Mouse (Mus musculus) neural tube, embryonic 14.5 days (tissue): ENCODE data around the gene Frmd4a. TPM values are rescaled to one million over a fixed set of nuclear protein-coding genes. Genes with fewer than 3 reads are reported as not detected.

Source experiments
- ATAC-seq: fragments of 200-750 bp; cut with Nextera tagmentation; 2 replicates; pipeline ENCODE4 v1.8.0; 2017; ENCODE audit warnings: low read depth, mild to moderate bottlenecking, moderate TSS enrichment, moderate library complexity
- H3K27ac ChIP-seq: fragments of 300-500 bp; sonication (generic); 2 replicates; pipeline ENCODE4 v1.5.1; 2014; ENCODE audit warnings: low read depth, mild to moderate bottlenecking, control low read depth, low read length, moderate library complexity, mixed read lengths
- H3K27me3 ChIP-seq: fragments of 300-500 bp; sonication (generic); 2 replicates; pipeline ENCODE4 v1.6.1; 2014; ENCODE audit warnings: low read length; ENCODE audit not compliant: control insufficient read depth, insufficient read depth
- H3K36me3 ChIP-seq: fragments of 300-500 bp; sonication (generic); 2 replicates; pipeline ENCODE4 v1.6.1; 2014; ENCODE audit warnings: low read length, mixed read lengths; ENCODE audit not compliant: control insufficient read depth, insufficient read depth
- H3K4me1 ChIP-seq: fragments of 300-500 bp; sonication (generic); 2 replicates; pipeline ENCODE4 v1.6.1; 2014; ENCODE audit warnings: low read length; ENCODE audit not compliant: control insufficient read depth, insufficient read depth
- H3K4me2 ChIP-seq: fragments of 300-500 bp; sonication (generic); 2 replicates; pipeline ENCODE4 v1.6.1; 2014; ENCODE audit warnings: mild to moderate bottlenecking, low read depth, low read length, control low read depth
- H3K4me3 ChIP-seq: fragments of 300-500 bp; sonication (generic); 2 replicates; pipeline ENCODE4 v1.5.1; 2014; ENCODE audit warnings: low read depth, low read length, control low read depth, mixed read lengths
- H3K9ac ChIP-seq: fragments of 300-500 bp; sonication (generic); replicated peaks from 2 replicates; pipeline ENCODE4 v1.6.1; 2014; ENCODE audit warnings: low read depth, mild to moderate bottlenecking, control low read depth, low read length, mixed read lengths
- H3K9me3 ChIP-seq: fragments of 300-500 bp; sonication (generic); 2 replicates; pipeline ENCODE4 v1.6.1; 2016; ENCODE audit warnings: low read length; ENCODE audit not compliant: control insufficient read depth
- WGBS: fragments of 180-500 bp; shearing (Covaris S2); extraction: QIAGEN DNeasy Blood & Tissue Kit; methylation state at CpG from one replicate; pipeline ENCODE4 v1.1.7; 2014; 5-methylcytosine and 5-hydroxymethylcytosine counted together
- polyA plus RNA-seq: library from polyadenylated mRNA; unstranded; fragments of >200 nt; fragmentation: Nextera tagmentation; extraction: Ambion mirVana; gene quantifications from 2 replicates; pipeline ENCODE4 v1.2.1, GENCODE M21; 2014

Frmd4a gene
- polyA plus RNA-seq, 1 experiment from 2014 or later = 67.4 TPM

- ATAC-seq = no peak
- Histone ChIP-seq H3K4me3 (no peak overlapping the region), H3K9ac (no peak overlapping the region), H3K27ac (no peak overlapping the region), H3K4me1 (no peaks in the 10 kb centered on the region; the same call in 1 of the 2 replicates), H3K36me3 (no peaks in the 10 kb centered on the region), H3K27me3 (no peaks in the 10 kb centered on the region), H3K4me2 (no peak overlapping the region), H3K9me3 (no peaks in the 10 kb centered on the region)
- 7% methylated on average over 3 of the region's 3 CpGs for WGBS
Measured at GRCm38 (mm10) chr2:4042009-4042408, 24.5 kb downstream of the Frmd4a start.

DNA sequence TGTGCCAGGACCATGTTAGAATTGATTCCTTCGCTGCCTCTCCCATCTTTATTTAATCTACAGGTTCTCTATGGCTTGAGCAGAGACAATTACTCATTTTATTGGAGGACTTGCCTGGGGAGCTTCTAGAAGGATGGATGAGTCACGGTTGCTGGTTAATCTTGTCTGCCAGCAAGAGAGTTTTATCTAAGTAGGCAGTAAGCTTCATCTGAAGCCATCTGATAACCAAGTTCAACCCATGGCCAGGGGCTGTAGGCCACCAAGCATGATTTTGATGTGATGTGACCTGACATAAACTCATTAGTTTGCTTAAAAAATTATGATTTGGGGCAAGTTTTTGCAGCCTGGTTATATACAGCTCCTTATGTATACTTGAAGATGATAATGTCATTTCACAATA is 38.0 kb downstream of the Frmd4a start:
- H3K27ac ChIP-seq = no peak overlapping the region
- 89% methylated on average over 2 of the region's 2 CpGs for WGBS
- no peak for ATAC-seq
- no peak overlapping the region for H3K9ac ChIP-seq
- no peaks in the 10 kb centered on the region for H3K27me3 ChIP-seq
- H3K9me3 ChIP-seq = no peaks in the 10 kb centered on the region
- H3K4me2 ChIP-seq = no peak overlapping the region
- H3K4me1 ChIP-seq = no peaks in the 10 kb centered on the region
- no peaks in the 10 kb centered on the region for H3K36me3 ChIP-seq
- H3K4me3 ChIP-seq = no peak overlapping the region

DNA sequence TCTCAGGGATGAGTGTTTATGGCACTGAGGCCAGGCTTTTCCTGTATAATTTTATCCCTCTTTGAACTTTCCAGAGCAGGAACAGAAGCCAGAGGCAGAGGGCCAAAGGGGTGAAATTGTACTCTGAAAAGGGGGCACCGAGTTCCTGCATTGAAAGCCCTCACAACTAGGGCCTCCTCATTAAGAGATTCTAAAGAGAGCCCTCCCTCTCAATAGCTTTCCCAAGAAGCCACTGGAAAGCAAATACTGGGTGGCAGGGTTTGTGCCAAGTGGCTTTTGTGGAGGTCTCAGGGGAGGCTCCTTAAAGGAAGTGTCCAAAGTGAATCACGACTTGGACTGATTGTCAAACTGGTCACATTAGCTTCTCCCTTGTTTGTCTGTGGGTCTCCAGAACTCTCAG is 43.2 kb downstream of the Frmd4a start:
- Histone ChIP-seq H3K27ac (no peak overlapping the region), H3K4me2 (no peak overlapping the region), H3K4me1 (no peaks in the 10 kb centered on the region), H3K9ac (no peak overlapping the region), H3K36me3 (no peaks in the 10 kb centered on the region), H3K27me3 (no peaks in the 10 kb centered on the region), H3K4me3 (no peak overlapping the region), H3K9me3 (no peaks in the 10 kb centered on the region)
- peak; percentile 31; the same call in 1 of the 2 replicates for ATAC-seq
- WGBS = 35% methylated on average over 2 of the region's 2 CpGs

- H3K4me2 ChIP-seq = no peak overlapping the region
- no peak overlapping the region for H3K27ac ChIP-seq
- H3K9ac ChIP-seq = no peak overlapping the region
- WGBS = 47% methylated on average over 7 of the region's 7 CpGs
- no peak overlapping the region for H3K4me3 ChIP-seq
- H3K36me3 ChIP-seq = no peaks in the 10 kb centered on the region
- H3K27me3 ChIP-seq = no peaks in the 10 kb centered on the region
- no peaks in the 10 kb centered on the region for H3K9me3 ChIP-seq
- ATAC-seq = peak; percentile 80
- H3K4me1 ChIP-seq = no peaks in the 10 kb centered on the region
Measured at GRCm38 (mm10) chr2:4071831-4072230, 54.3 kb downstream of the Frmd4a start.

GRCm38 (mm10) chr2:4083877-4084276 is 66.4 kb downstream of the Frmd4a start:
- H3K27ac ChIP-seq = no peak overlapping the region
- H3K4me2 ChIP-seq = no peak overlapping the region
- no peak overlapping the region for H3K9ac ChIP-seq
- H3K4me1 ChIP-seq = no peaks in the 10 kb centered on the region
- no peaks in the 10 kb centered on the region for H3K27me3 ChIP-seq
- H3K36me3 ChIP-seq = no peaks in the 10 kb centered on the region
- ATAC-seq = no peak
- 81% methylated on average over 6 of the region's 6 CpGs for WGBS
- H3K9me3 ChIP-seq = no peaks in the 10 kb centered on the region
- H3K4me3 ChIP-seq = no peak overlapping the region

- H3K4me2 ChIP-seq = no peak overlapping the region
- no peaks in the 10 kb centered on the region for H3K36me3 ChIP-seq
- no peaks in the 10 kb centered on the region for H3K27me3 ChIP-seq
- ATAC-seq = no peak
- no peak overlapping the region for H3K27ac ChIP-seq
- H3K9ac ChIP-seq = no peak overlapping the region
- H3K4me3 ChIP-seq = no peak overlapping the region
- 90% methylated on average over 1 of the region's 1 CpGs for WGBS
- no peaks in the 10 kb centered on the region for H3K9me3 ChIP-seq
- H3K4me1 ChIP-seq = peaks cover 8% of the 10 kb centered on the region
Measured at GRCm38 (mm10) chr2:4097601-4098000, 80.1 kb downstream of the Frmd4a start.

GRCm38 (mm10) chr2:4098948-4099776 is 81.6 kb downstream of the Frmd4a start:
- WGBS = 33% methylated on average over 8 of the region's 8 CpGs
- H3K27ac ChIP-seq = peak overlapping the region; percentile 56

GRCm38 (mm10) chr2:4099777-4100104 is 82.2 kb downstream of the Frmd4a start:
- Histone ChIP-seq H3K36me3 (no peaks in the 10 kb centered on the region), H3K4me3 (no peak overlapping the region), H3K27ac (peak overlapping the region; percentile 56; the same call in 1 of the 2 replicates), H3K9ac (no peak overlapping the region), H3K9me3 (no peaks in the 10 kb centered on the region), H3K27me3 (no peaks in the 10 kb centered on the region), H3K4me1 (peaks cover 8% of the 10 kb centered on the region), H3K4me2 (no peak overlapping the region)
- ATAC-seq = no peak; the same call in 1 of the 2 replicates

More at GRCm38 (mm10) chr2:4098948-4099776, 81.6 kb downstream of the Frmd4a start:
- ATAC-seq = peak; percentile 76
- Histone ChIP-seq H3K4me3 (no peak overlapping the region), H3K36me3 (no peaks in the 10 kb centered on the region), H3K9ac (no peak overlapping the region), H3K4me1 (peaks cover 8% of the 10 kb centered on the region), H3K27me3 (no peaks in the 10 kb centered on the region), H3K4me2 (no peak overlapping the region), H3K9me3 (no peaks in the 10 kb centered on the region)

DNA sequence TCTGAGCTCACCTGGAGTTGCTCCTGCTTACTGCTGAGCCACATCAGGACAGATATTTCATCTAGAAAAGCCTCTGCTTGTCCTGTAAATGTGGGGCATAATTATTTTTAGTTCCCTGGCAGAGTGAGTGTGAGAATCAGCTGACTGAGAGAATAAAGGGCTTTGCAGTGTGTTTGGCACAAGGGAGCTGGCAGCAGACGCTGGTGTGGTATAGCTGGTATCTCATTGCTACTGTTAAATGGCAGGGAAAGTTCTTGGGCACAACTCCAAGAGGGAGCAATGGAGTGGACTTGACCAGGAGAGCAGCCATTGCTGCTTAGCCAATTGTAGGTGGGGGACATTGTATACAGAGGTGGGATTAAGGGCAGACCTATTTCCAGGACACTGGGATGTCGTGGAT is 83.9 kb downstream of the Frmd4a start:
- no peak overlapping the region for H3K27ac ChIP-seq

More for the DNA sequence above, 83.9 kb downstream of the Frmd4a start:
- no peak overlapping the region for H3K4me3 ChIP-seq
- no peaks in the 10 kb centered on the region for H3K9me3 ChIP-seq
- no peaks in the 10 kb centered on the region for H3K27me3 ChIP-seq
- WGBS = 65% methylated on average over 2 of the region's 2 CpGs
- no peak overlapping the region for H3K9ac ChIP-seq
- peaks cover 8% of the 10 kb centered on the region for H3K4me1 ChIP-seq
- H3K4me2 ChIP-seq = no peak overlapping the region
- no peak for ATAC-seq
- H3K36me3 ChIP-seq = no peaks in the 10 kb centered on the region
